In genomic region chr2:145880887-145881747, GRCm38 (mm10) we compare ENCODE assay signal across 10 mouse cellular contexts. TPM values are rescaled to one million over a fixed set of nuclear protein-coding genes. Genes with fewer than 3 reads are reported as not detected.
DNase-seq lines count a peak whose midpoint lies in the region; ATAC-seq and TF ChIP-seq lines count a peak whose summit lies in the region.
"Had no signal": no experiment of that assay in that cellular context is flagged by ENCODE, and none has a peak within 500 bp of the region (broad histone marks: within the 10 kb centered on the region; RNA-seq: fewer than 3 reads in every experiment).

No protein-coding gene starts in this region.

- peak; percentile 61 for ATAC-seq in cerebellum, adult (ENCODE audit: insufficient number of reproducible peaks, low FRiP score, low TSS enrichment)
- no peak for ATAC-seq in kidney, postnatal 0 days (replicated peaks; ENCODE audit: low FRiP score, low read depth)
- peak; percentile 65 for ATAC-seq in embryonic facial prominence, embryonic 15.5 days (ENCODE audit: insufficient number of reproducible peaks, low FRiP score, low TSS enrichment, low read depth)
- peak; percentile 32; the same call in 1 of the 2 replicates for ATAC-seq in megakaryocyte progenitor cell, adult 5-6 weeks (replicated peaks; ENCODE audit: poor library complexity)
- no peak for ATAC-seq in forebrain, embryonic 13.5 days

- no peak overlapping the region for H3K9ac ChIP-seq in kidney, postnatal 0 days (ENCODE audit: low read depth, low read length)
- H3K9ac ChIP-seq in embryonic facial prominence, embryonic 15.5 days = no peak overlapping the region
- no peak overlapping the region for H3K9ac ChIP-seq in forebrain, embryonic 13.5 days
- H3K9ac ChIP-seq: midbrain, embryonic 12.5 days had no signal

- TF ChIP-seq CTCF in kidney, postnatal 0 days (IDR thresholded peaks at IDR 0.05; ENCODE audit: low read depth) = no peak

- H3K4me3 ChIP-seq in kidney, postnatal 0 days (replicated peaks; ENCODE audit: low read depth, low read length) = no peak overlapping the region
- peak overlapping the region; percentile 15; the same call in 1 of the 2 replicates for H3K4me3 ChIP-seq in embryonic facial prominence, embryonic 15.5 days (replicated peaks)
- no peak overlapping the region for H3K4me3 ChIP-seq in forebrain, embryonic 13.5 days
- H3K4me3 ChIP-seq: midbrain, embryonic 12.5 days had no signal

- H3K4me2 ChIP-seq in kidney, postnatal 0 days (ENCODE audit: low read length) = no peak overlapping the region
- peak overlapping the region; percentile 37; the same call in 1 of the 2 replicates for H3K4me2 ChIP-seq in embryonic facial prominence, embryonic 15.5 days (replicated peaks)
- no peak overlapping the region for H3K4me2 ChIP-seq in forebrain, embryonic 13.5 days
- H3K4me2 ChIP-seq: midbrain, embryonic 12.5 days had no signal

- 62% methylated on average over 11 of the region's 11 CpGs for WGBS in kidney, postnatal 0 days
- 31% methylated on average over 11 of the region's 11 CpGs for WGBS in embryonic facial prominence, embryonic 15.5 days
- 84% methylated on average over 11 of the region's 11 CpGs for WGBS in forebrain, embryonic 13.5 days

- H3K4me1 ChIP-seq in kidney, postnatal 0 days (replicated peaks; ENCODE audit: insufficient read depth, low read length) = peaks cover 10% of the 10 kb centered on the region; the same call in 1 of the 2 replicates
- H3K4me1 ChIP-seq in embryonic facial prominence, embryonic 15.5 days = peaks cover 54% of the 10 kb centered on the region
- H3K4me1 ChIP-seq in forebrain, embryonic 13.5 days = no peaks in the 10 kb centered on the region

- peaks cover 61% of the 10 kb centered on the region for H3K36me3 ChIP-seq in kidney, postnatal 0 days (ENCODE audit: insufficient read depth, low read length)
- H3K36me3 ChIP-seq in embryonic facial prominence, embryonic 15.5 days = peaks cover 59% of the 10 kb centered on the region
- H3K36me3 ChIP-seq in forebrain, embryonic 13.5 days (ENCODE audit: poor library complexity, severe bottlenecking) = peaks cover 30% of the 10 kb centered on the region

- no peaks in the 10 kb centered on the region for H3K27me3 ChIP-seq in kidney, postnatal 0 days (ENCODE audit: insufficient read depth, low read length)
- H3K27me3 ChIP-seq in embryonic facial prominence, embryonic 15.5 days = no peaks in the 10 kb centered on the region
- H3K27me3 ChIP-seq in forebrain, embryonic 13.5 days = no peaks in the 10 kb centered on the region
- H3K27me3 ChIP-seq: midbrain, embryonic 12.5 days had no signal

- no peaks in the 10 kb centered on the region for H3K9me3 ChIP-seq in kidney, postnatal 0 days (replicated peaks; ENCODE audit: low read length)
- no peaks in the 10 kb centered on the region for H3K9me3 ChIP-seq in embryonic facial prominence, embryonic 15.5 days (replicated peaks)
- H3K9me3 ChIP-seq in forebrain, embryonic 13.5 days (replicated peaks) = no peaks in the 10 kb centered on the region

- no peak for DNase-seq in cerebellum, adult 8-10 months
- DNase-seq in kidney, postnatal 0 days (ENCODE audit: low spot score) = no peak
- no peak for DNase-seq in kidney, adult 9 months
- DNase-seq in urinary bladder, postnatal 25 days (ENCODE audit: low spot score) = no peak
- DNase-seq: gastrocnemius, postnatal 36 days had no signal

- 0 out of 2 replicates have a peak overlapping the region, but pooled peaks have one; percentile 31 for H3K27ac ChIP-seq in kidney, postnatal 0 days
- peak overlapping the region; percentile 95 for H3K27ac ChIP-seq in embryonic facial prominence, embryonic 15.5 days (replicated peaks)
- H3K27ac ChIP-seq in forebrain, embryonic 13.5 days = no peak overlapping the region
- H3K27ac ChIP-seq: midbrain, embryonic 12.5 days had no signal

RNA-seq across cellular contexts. Expression of gene Naa20, which starts 20.8 kb away (rescaled TPM):
- polyA plus RNA-seq in kidney, postnatal 0 days (2015; fragmentation: Nextera tagmentation; extraction: Ambion mirVana) = 203 and 212 TPM in 2 replicates
- polyA plus RNA-seq in embryonic facial prominence, embryonic 15.5 days (2015; fragmentation: Nextera tagmentation; extraction: Ambion mirVana) = 151 and 160 TPM in 2 replicates
- total RNA-seq in megakaryocyte progenitor cell, adult 5-6 weeks (2015) = 88.0 and 96.1 TPM in 2 replicates
- 65.8 and 67.3 TPM in 2 replicates for total RNA-seq in megakaryocyte progenitor cell, adult 5-6 weeks (2017)
- 134 TPM in 2 replicates for polyA plus RNA-seq in forebrain, embryonic 13.5 days (2015; fragmentation: Nextera tagmentation; extraction: Ambion mirVana)

RNA-seq across cellular contexts. Expression of gene Cfap61, which starts 53.5 kb away (rescaled TPM):
- polyA plus RNA-seq in kidney, postnatal 0 days (2015; fragmentation: Nextera tagmentation; extraction: Ambion mirVana) = 0.32 and 0.51 TPM in 2 replicates
- polyA plus RNA-seq in embryonic facial prominence, embryonic 15.5 days (2015; fragmentation: Nextera tagmentation; extraction: Ambion mirVana) = 1.9 and 3.4 TPM in 2 replicates
- 0.10 TPM in 1 of 2 replicates, not detected in the other for total RNA-seq in megakaryocyte progenitor cell, adult 5-6 weeks (2015)
- total RNA-seq in megakaryocyte progenitor cell, adult 5-6 weeks (2017) = 0.04 TPM in 1 of 2 replicates, not detected in the other
- 2.0 and 2.3 TPM in 2 replicates for polyA plus RNA-seq in forebrain, embryonic 13.5 days (2015; fragmentation: Nextera tagmentation; extraction: Ambion mirVana)
- total RNA-seq: gastrocnemius, postnatal 36 days had no signal

RNA-seq across cellular contexts. Expression of gene Crnkl1, which starts 53.7 kb away (rescaled TPM):
- polyA plus RNA-seq in kidney, postnatal 0 days (2015; fragmentation: Nextera tagmentation; extraction: Ambion mirVana) = 23.6 and 24.4 TPM in 2 replicates
- polyA plus RNA-seq in embryonic facial prominence, embryonic 15.5 days (2015; fragmentation: Nextera tagmentation; extraction: Ambion mirVana) = 27.0 and 27.7 TPM in 2 replicates
- total RNA-seq in megakaryocyte progenitor cell, adult 5-6 weeks (2015) = 29.3 and 31.5 TPM in 2 replicates
- 60.6 and 67.4 TPM in 2 replicates for total RNA-seq in megakaryocyte progenitor cell, adult 5-6 weeks (2017)
- polyA plus RNA-seq in forebrain, embryonic 13.5 days (2015; fragmentation: Nextera tagmentation; extraction: Ambion mirVana) = 35.0 and 35.5 TPM in 2 replicates

Comparison
In these comparisons a context has a peak if more than half of its experiments do, and no peak if none do; other contexts are left out.
1. ATAC-seq: peak in cerebellum, adult (single experiment), embryonic facial prominence, embryonic 15.5 days (single experiment) and megakaryocyte progenitor cell, adult 5-6 weeks (single experiment); none in kidney, postnatal 0 days (single experiment) and forebrain, embryonic 13.5 days (single experiment).